Mouse (Mus musculus): Measurements from ENCODE around the gene Samd14.
A peak's percentile ranks its signal among the peaks of the same experiment; 100 is the strongest.

DNA sequence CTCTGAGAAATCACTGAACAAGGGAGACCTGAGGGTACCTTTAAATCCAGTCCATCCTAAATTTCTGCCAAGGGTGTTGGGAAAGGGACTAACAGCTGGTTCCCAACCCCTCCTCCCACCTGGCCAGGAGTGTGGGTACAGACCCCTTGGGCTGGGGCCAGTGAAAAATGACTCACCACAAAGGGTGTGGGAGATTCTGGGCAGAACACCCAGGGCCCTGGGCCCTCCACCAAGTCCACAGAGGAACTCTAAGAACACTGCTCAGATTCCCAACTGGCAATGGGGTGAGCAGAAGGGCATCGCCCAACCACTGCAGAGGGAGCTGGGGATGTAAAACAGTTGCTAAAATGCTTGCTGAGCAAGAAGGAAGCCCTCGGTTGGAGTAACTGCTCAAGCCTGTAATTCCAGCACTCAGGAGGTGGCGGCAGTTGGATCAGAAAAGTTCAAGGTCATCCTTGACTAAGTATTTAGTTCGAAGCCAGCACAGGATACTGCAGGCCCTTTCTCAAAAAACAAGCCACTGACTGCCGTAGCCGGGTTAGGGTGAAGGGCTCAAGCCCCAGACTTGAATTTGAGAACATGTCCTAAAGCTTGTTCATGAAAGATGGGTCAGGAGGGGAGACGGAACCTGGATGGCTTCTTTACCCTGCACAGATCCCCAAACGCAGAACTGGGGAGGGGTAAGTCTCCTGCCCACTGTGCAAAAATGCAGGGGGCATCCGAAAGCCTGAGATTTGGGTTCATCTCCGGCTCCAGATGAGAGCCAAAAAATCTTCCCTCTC, 20.7 kb upstream of the Samd14 start:
- no peak for TF ChIP-seq POLR2A (IDR thresholded peaks at IDR 0.05; ENCODE audit: insufficient read length, low read depth)
- TF ChIP-seq TCF3 (IDR thresholded peaks at IDR 0.05; ENCODE audit: insufficient read length, low read depth) = no peak
- TF ChIP-seq POLR2AphosphoS2 (IDR thresholded peaks at IDR 0.05; ENCODE audit: insufficient read length, low read depth) = no peak
- TF ChIP-seq MYOD1 (IDR thresholded peaks at IDR 0.05; ENCODE audit: control insufficient read depth in 1 of 3, insufficient read length in 2 of 3, low read depth in 2 of 3) = peak in 2 of 3 experiments; percentile 26 to 52
- TF ChIP-seq TCF12 (IDR thresholded peaks at IDR 0.05; ENCODE audit: insufficient read depth, poor library complexity, severe bottlenecking) = no peak
- TF ChIP-seq E2F4 (IDR thresholded peaks at IDR 0.05; ENCODE audit: insufficient read depth) = no peak
- no peak for TF ChIP-seq MYOG (IDR thresholded peaks at IDR 0.05; ENCODE audit: control insufficient read depth in 1 of 3, insufficient read depth in 1 of 3, insufficient read length in 2 of 3, low read depth in 2 of 3)
- TF ChIP-seq SRF (IDR thresholded peaks at IDR 0.05; ENCODE audit: control insufficient read depth, insufficient read length, low read depth) = no peak
- no peak for TF ChIP-seq MAX (IDR thresholded peaks at IDR 0.05; ENCODE audit: low read depth)

Measured in myocyte (in vitro differentiated cells).